Mouse (Mus musculus): ENCODE data around the gene Ifi27.

GRCm38 (mm10) chr12:103393528-103393927, 40.5 kb upstream of the Ifi27 start:
- TF ChIP-seq CTCF (IDR thresholded peaks at IDR 0.05; ENCODE audit: low read depth) (no peak), EP300 (IDR thresholded peaks at IDR 0.05; ENCODE audit: low read depth) (peak; percentile 97)
